Mouse (Mus musculus) midbrain, embryonic 11.5 days (tissue): ENCODE measurements around the gene Trim25. TPM values are rescaled to one million over a fixed set of nuclear protein-coding genes. Genes with fewer than 3 reads are reported as not detected.

ENCODE experiments used
- ATAC-seq: fragments of 200-750 bp; cut with Nextera tagmentation; 2 replicates; pipeline ENCODE4 v1.8.0; 2017; ENCODE audit warnings: moderate TSS enrichment, moderate library complexity; ENCODE audit not compliant: low FRiP score
- DNase-seq: peaks from one replicate; pipeline ENCODE4 v3.0.0; 2015; ENCODE audit warnings: low spot score; ENCODE audit errors: missing footprints
- H3K27ac ChIP-seq: fragments of 300-500 bp; sonication (generic); 2 replicates; pipeline ENCODE4 v1.5.1; 2014; ENCODE audit warnings: low read depth, low read length
- H3K27me3 ChIP-seq: fragments of 300-500 bp; sonication (generic); 2 replicates; pipeline ENCODE4 v1.6.1; 2014; ENCODE audit warnings: mild to moderate bottlenecking, low read length, moderate library complexity, mixed read lengths; ENCODE audit not compliant: control insufficient read depth, insufficient read depth
- H3K36me3 ChIP-seq: fragments of 300-500 bp; sonication (generic); 2 replicates; pipeline ENCODE4 v1.6.1; 2014; ENCODE audit warnings: mild to moderate bottlenecking, low read length, moderate library complexity, mixed read lengths; ENCODE audit not compliant: control insufficient read depth, insufficient read depth
- H3K4me1 ChIP-seq: fragments of 300-500 bp; sonication (generic); 2 replicates; pipeline ENCODE4 v1.6.1; 2014; ENCODE audit warnings: low read length; ENCODE audit not compliant: control insufficient read depth, insufficient read depth
- H3K4me2 ChIP-seq: fragments of 300-500 bp; sonication (generic); 2 replicates; pipeline ENCODE4 v1.6.1; 2014; ENCODE audit warnings: mild to moderate bottlenecking, moderate library complexity
- H3K4me3 ChIP-seq: fragments of 300-500 bp; sonication (generic); 2 replicates; pipeline ENCODE4 v1.5.1; 2014; ENCODE audit warnings: low read depth, low read length
- H3K9ac ChIP-seq: fragments of 300-500 bp; sonication (generic); 2 replicates; pipeline ENCODE4 v1.6.1; 2014; ENCODE audit warnings: low read length
- H3K9me3 ChIP-seq: fragments of 300-500 bp; sonication (generic); 2 replicates; pipeline ENCODE4 v1.6.1; 2016; ENCODE audit warnings: low read length; ENCODE audit not compliant: control insufficient read depth
- WGBS: fragments of 180-500 bp; shearing (Covaris S2); extraction: QIAGEN DNeasy Blood & Tissue Kit; methylation state at CpG from one replicate; pipeline ENCODE4 v1.1.7; 2014; 5-methylcytosine and 5-hydroxymethylcytosine counted together
- polyA plus RNA-seq: library from polyadenylated mRNA; unstranded; fragments of >200 nt; fragmentation: Nextera tagmentation; extraction: Ambion mirVana; gene quantifications from 2 replicates; pipeline ENCODE4 v1.2.1, GENCODE M21; 2014

The Trim25 gene
- polyA plus RNA-seq, 1 experiment from 2014 or later, result 2.9 TPM

DNA sequence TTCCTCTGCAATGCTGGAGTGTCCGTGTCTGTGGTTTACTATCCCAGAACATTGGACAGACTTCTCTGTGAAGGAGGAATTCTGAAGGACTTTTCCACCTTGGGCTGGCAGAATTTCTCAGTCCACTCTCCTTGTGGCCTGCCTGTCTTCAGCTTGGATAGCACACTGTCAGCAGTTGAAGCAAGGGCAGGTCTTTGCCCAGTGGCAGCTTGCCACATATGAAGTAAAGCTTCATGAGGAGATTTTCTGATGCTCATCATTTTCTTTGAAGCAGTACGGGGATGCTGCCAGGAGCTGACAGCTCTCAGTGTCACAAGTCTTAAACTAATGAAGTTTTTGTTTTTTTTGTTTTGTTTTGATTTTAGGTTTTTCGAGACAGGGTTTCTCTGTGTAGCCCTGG lies 40.3 kb upstream of the Trim25 start:
- no peaks in the 10 kb centered on the region for H3K9me3 ChIP-seq
- H3K4me3 ChIP-seq, result no peak overlapping the region
- H3K36me3 ChIP-seq, result no peaks in the 10 kb centered on the region
- H3K27ac ChIP-seq, result no peak overlapping the region
- ATAC-seq, result no peak
- H3K9ac ChIP-seq, result no peak overlapping the region
- 83% methylated on average over 3 of the region's 3 CpGs for WGBS
- H3K4me2 ChIP-seq, result no peak overlapping the region
- no peaks in the 10 kb centered on the region for H3K27me3 ChIP-seq
- no peak for DNase-seq
- peaks cover 6% of the 10 kb centered on the region for H3K4me1 ChIP-seq

- no peak within 1 kb of the TSS for H3K27ac ChIP-seq
- ATAC-seq, result no peak
- DNase-seq, result no peak
- H3K9ac ChIP-seq, result no peak within 1 kb of the TSS
- no peaks in the 10 kb centered on the region for H3K9me3 ChIP-seq
- no peaks in the 10 kb centered on the region for H3K4me1 ChIP-seq
- 93% methylated on average over 2 of the region's 3 CpGs for WGBS
- H3K4me2 ChIP-seq, result no peak within 1 kb of the TSS
- no peak within 1 kb of the TSS for H3K4me3 ChIP-seq
- no peaks in the 10 kb centered on the region for H3K27me3 ChIP-seq
- H3K36me3 ChIP-seq, result no peaks in the 10 kb centered on the region
These were observed 32.3 kb upstream of the Trim25 start, which contains the start of gene Elobl for GRCm38 (mm10) chr11:88966881-88967361. TSS of gene Elobl (minus strand) at chr11:88966931.

DNA sequence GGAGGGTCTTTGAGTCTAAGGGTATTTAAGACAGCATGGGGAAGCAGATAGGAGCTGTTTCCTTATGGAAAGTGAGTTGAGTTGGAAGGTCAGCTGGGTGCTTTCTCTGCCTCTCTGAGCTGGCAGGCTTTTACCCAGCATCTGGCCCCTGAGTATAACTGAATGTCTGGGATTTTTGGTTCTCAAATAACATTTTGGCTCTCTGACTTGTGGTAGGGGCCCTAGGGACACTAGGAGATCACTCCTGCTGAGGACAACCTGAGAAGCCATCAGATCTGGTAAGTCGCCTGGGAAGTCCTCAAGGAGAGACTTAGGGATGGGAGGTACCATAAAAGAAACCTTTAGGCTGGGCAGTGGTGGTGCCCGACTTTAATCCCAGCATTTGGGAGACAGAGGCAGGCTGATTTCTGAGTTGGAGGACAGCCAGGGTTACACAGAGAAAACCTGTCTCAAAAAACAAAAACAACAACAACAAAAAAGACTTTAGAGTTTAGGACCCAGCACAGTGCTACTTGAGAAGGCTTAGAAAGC lies 28.9 kb upstream of the Trim25 start, which contains the start of gene Coil:
Coil (plus strand) TSS at position 51 of the 531 bp plus-strand sequence.
- 36% methylated on average over 2 of the region's 2 CpGs for WGBS
- H3K9ac ChIP-seq, result no peak within 1 kb of the TSS
- no peak within 1 kb of the TSS for H3K27ac ChIP-seq
- peaks cover 5% of the 10 kb centered on the region for H3K4me1 ChIP-seq
- ATAC-seq (no peak), DNase-seq (no peak)
- H3K4me2 ChIP-seq, result no peak within 1 kb of the TSS
- H3K9me3 ChIP-seq, result no peaks in the 10 kb centered on the region
- no peak within 1 kb of the TSS for H3K4me3 ChIP-seq
- no peaks in the 10 kb centered on the region for H3K27me3 ChIP-seq
- no peaks in the 10 kb centered on the region for H3K36me3 ChIP-seq

DNA sequence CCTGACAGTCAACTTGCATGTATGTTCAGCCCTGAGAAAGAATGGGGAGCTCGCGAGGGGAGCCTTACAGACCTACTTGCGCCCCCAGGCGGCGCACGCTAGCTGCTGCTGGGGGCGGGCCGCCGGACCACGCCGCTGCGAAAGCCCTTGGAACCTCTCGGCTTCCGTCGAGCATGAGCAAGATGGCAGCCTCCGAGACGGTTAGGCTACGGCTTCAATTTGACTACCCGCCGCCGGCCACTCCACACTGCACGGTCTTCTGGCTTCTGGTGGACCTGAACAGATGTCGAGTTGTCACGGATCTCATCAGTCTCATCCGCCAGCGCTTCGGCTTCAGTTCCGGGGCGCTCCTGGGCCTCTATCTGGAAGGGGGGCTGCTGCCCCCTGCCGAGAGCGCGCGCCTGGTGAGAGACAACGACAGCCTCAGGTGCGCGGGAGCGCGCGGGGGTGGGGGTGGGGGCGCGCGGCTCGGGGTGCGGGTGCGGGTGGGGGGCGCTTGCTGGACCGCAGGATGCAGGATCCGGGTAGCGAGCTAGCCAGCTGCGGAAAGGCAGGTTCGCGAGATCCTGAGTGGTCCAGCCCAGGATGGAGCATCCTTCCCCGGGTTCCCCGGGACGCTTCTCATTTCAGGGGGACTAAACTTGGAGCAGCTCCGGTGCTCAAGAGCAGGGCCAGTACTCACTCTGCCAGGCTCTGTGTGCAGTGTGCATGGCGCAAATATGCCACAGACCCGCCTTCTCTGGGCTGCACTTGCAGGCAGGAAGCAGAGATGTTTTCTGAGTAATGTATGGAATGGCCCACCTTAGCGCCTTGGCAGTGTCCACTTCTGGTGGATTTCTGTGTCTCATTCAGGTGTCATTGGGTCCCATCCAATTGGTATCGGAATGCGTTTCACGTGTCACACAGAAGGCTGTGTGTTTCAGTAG lies 25.1 kb upstream of the Trim25 start:
- Histone ChIP-seq H3K9ac (peak overlapping the region; percentile 84), H3K4me1 (peaks cover 5% of the 10 kb centered on the region), H3K4me2 (peak overlapping the region; percentile 69), H3K27me3 (no peaks in the 10 kb centered on the region), H3K36me3 (no peaks in the 10 kb centered on the region), H3K27ac (peak overlapping the region; percentile 81), H3K9me3 (no peaks in the 10 kb centered on the region), H3K4me3 (peak overlapping the region; percentile 70)
- WGBS, result 1% methylated on average over 60 of the region's 62 CpGs
- ATAC-seq (peak; percentile 90), DNase-seq (peak; percentile 99)

DNA sequence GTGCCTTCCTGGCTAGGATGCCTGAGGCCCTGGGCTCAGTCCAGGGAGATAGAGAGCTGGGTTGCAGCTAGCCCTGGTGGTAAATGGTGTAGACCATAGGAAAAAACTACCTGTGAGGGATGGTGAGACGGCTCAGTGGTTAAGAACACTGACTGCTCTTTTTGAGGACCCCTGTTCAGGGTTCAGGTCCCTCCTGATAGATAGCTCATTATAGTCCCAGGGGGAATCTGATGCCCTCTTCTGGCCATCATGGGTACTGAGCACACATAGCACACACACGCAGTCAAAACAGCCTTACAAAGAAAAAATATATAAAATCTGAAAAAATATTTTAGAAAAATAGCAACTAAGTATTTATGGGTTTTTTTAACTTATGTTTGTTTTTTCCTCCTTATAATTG lies 22.9 kb upstream of the Trim25 start:
- ATAC-seq (no peak), DNase-seq (no peak)
- Histone ChIP-seq H3K27me3 (no peaks in the 10 kb centered on the region), H3K9me3 (no peaks in the 10 kb centered on the region), H3K9ac (no peak overlapping the region), H3K36me3 (peaks cover under 1% of the 10 kb centered on the region; the same call in 1 of the 2 replicates), H3K4me3 (no peak overlapping the region), H3K4me1 (peaks cover 5% of the 10 kb centered on the region), H3K27ac (no peak overlapping the region), H3K4me2 (no peak overlapping the region)
- WGBS, result 87% methylated on average over 2 of the region's 2 CpGs

DNA sequence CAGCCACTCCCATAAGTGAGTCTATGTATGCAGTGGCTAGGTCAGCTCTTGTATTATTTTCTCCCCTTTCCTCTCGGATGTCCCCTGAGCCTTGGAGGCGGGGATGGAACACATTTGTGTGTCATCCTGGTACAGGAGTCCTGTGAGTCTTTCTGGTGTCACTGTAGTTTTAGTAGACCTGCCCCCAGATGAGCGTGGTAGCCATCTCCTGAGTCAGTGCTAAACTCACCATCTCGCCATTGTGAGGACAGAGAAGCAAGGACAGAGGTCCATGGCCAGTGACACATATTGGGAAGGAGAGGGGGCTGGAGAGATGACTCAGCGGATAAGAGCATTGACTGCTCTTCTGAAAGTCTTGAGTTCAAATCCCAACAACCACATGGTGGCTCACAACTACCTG lies 22.0 kb upstream of the Trim25 start:
- H3K4me2 ChIP-seq, result no peak overlapping the region
- H3K9me3 ChIP-seq, result no peaks in the 10 kb centered on the region
- ATAC-seq (no peak), DNase-seq (no peak)
- WGBS, result 98% methylated on average over 5 of the region's 5 CpGs
- H3K36me3 ChIP-seq, result peaks cover 4% of the 10 kb centered on the region; the same call in 1 of the 2 replicates
- no peak overlapping the region for H3K9ac ChIP-seq
- H3K27ac ChIP-seq, result no peak overlapping the region
- no peak overlapping the region for H3K4me3 ChIP-seq
- H3K4me1 ChIP-seq, result peaks cover 5% of the 10 kb centered on the region
- no peaks in the 10 kb centered on the region for H3K27me3 ChIP-seq

DNA sequence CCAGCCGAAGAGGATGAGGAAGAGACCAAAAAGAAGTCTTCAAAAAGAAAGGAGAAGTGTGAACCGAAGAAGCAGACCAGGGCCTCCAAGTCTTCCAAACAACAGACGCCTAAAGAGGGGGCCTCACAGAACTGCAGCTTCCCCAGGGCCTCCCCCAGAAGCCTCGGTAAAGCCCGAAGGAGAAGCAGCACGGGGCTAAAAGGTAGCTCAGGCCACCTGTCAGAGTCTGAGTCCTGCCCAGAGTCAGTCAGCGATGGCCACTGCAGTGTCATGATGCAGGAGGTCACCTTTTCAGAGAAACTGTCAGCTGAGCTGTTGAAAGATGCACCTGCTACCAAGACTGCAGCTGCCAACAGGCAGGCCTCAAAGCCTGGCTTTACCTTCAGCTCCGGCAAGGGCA lies 17.8 kb upstream of the Trim25 start:
- H3K4me2 ChIP-seq, result no peak overlapping the region
- DNase-seq (peak; percentile 10), ATAC-seq (no peak)
- 90% methylated on average over 8 of the region's 8 CpGs for WGBS
- H3K27me3 ChIP-seq, result no peaks in the 10 kb centered on the region
- no peak overlapping the region for H3K4me3 ChIP-seq
- no peak overlapping the region for H3K9ac ChIP-seq
- H3K4me1 ChIP-seq, result no peaks in the 10 kb centered on the region
- peaks cover 9% of the 10 kb centered on the region; the same call in 1 of the 2 replicates for H3K36me3 ChIP-seq
- H3K9me3 ChIP-seq, result no peaks in the 10 kb centered on the region
- H3K27ac ChIP-seq, result no peak overlapping the region

DNA sequence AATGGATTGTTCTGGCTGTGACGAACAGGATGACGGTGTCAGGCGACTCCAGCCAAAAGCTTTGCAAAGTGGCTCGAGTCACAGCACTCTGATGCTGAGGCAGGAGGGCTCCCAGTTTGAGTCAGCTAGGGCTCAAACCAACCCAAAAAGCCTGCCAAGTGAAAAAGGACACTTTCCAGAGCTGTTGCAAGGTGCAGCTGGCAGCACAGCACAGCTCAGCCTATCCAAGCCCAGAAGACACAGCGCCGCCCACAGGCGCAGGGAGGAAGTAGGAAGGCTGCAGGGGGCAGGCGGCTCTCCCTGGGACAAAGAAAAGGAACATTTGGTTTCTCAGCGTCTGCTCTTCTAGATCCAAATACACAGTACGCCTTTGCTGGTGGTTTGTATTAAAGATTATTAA lies 12.6 kb upstream of the Trim25 start:
- Histone ChIP-seq H3K4me1 (no peaks in the 10 kb centered on the region), H3K27ac (no peak overlapping the region), H3K9ac (no peak overlapping the region), H3K4me3 (no peak overlapping the region), H3K27me3 (no peaks in the 10 kb centered on the region), H3K4me2 (no peak overlapping the region), H3K36me3 (peaks cover 11% of the 10 kb centered on the region; the same call in 1 of the 2 replicates), H3K9me3 (no peaks in the 10 kb centered on the region)
- 92% methylated on average over 10 of the region's 10 CpGs for WGBS
- ATAC-seq (no peak), DNase-seq (no peak)

GRCm38 (mm10) chr11:88988956-88989355 lies 10.2 kb upstream of the Trim25 start:
- 0 out of 2 replicates have a peak, but pooled peaks cover 4% of the 10 kb centered on the region for H3K36me3 ChIP-seq
- no peaks in the 10 kb centered on the region for H3K4me1 ChIP-seq
- no peak for ATAC-seq
- DNase-seq, result no peak
- H3K9ac ChIP-seq, result no peak overlapping the region
- H3K4me2 ChIP-seq, result no peak overlapping the region
- 79% methylated on average over 5 of the region's 5 CpGs for WGBS
- no peaks in the 10 kb centered on the region for H3K9me3 ChIP-seq
- H3K27me3 ChIP-seq, result no peaks in the 10 kb centered on the region
- H3K4me3 ChIP-seq, result no peak overlapping the region
- no peak overlapping the region for H3K27ac ChIP-seq
